Mouse (Mus musculus) heart, embryonic 14.5 days (tissue): ENCODE measurements around the gene Marveld3. TPM values are rescaled to one million over a fixed set of nuclear protein-coding genes. Genes with fewer than 3 reads are reported as not detected.

Experiments
- ATAC-seq: fragments of 200-750 bp; cut with Nextera tagmentation; 2 replicates; pipeline ENCODE4 v1.8.0; 2017; ENCODE audit warnings: low read depth, moderate TSS enrichment; ENCODE audit not compliant: insufficient number of reproducible peaks, insufficient read depth, low FRiP score
- H3K27ac ChIP-seq, 2 experiments: fragments of 200-500 bp in 1 of 2; fragments of 300-500 bp in 1 of 2; sonication (generic) in 1 of 2; replicated peaks in 1 of 2; 2 replicates each; pipeline ENCODE4 v1.5.1; 2012 to 2014; ENCODE audit warnings: low read depth in 2 of 2, low read length in 2 of 2, control low read depth in 1 of 2, mild to moderate bottlenecking in 1 of 2, mixed read lengths in 1 of 2; ENCODE audit not compliant: control insufficient read depth in 1 of 2, insufficient read depth in 1 of 2
- H3K27me3 ChIP-seq: fragments of 300-500 bp; sonication (generic); 2 replicates; pipeline ENCODE4 v1.6.1; 2014; ENCODE audit warnings: mild to moderate bottlenecking, low read length, control low read depth; ENCODE audit not compliant: control insufficient read depth, insufficient read depth
- H3K36me3 ChIP-seq: fragments of 300-500 bp; sonication (generic); 2 replicates; pipeline ENCODE4 v1.6.1; 2014; ENCODE audit warnings: mild to moderate bottlenecking, control low read depth, low read length, mixed read lengths; ENCODE audit not compliant: control insufficient read depth, insufficient read depth
- H3K4me1 ChIP-seq, 2 experiments: fragments of 200-500 bp in 1 of 2; fragments of 300-500 bp in 1 of 2; sonication (generic) in 1 of 2; 2 replicates each; pipeline ENCODE4 v1.6.1; 2012 to 2014; ENCODE audit warnings: low read length in 2 of 2, control low read depth in 1 of 2, mixed read lengths in 1 of 2; ENCODE audit not compliant: control insufficient read depth in 2 of 2, insufficient read depth in 2 of 2
- H3K4me2 ChIP-seq: fragments of 300-500 bp; sonication (generic); 2 replicates; pipeline ENCODE4 v1.6.1; 2014; ENCODE audit warnings: mild to moderate bottlenecking, low read length
- H3K4me3 ChIP-seq, 2 experiments: fragments of 200-500 bp in 1 of 2; fragments of 300-500 bp in 1 of 2; sonication (generic) in 1 of 2; 2 replicates each; pipeline ENCODE4 v1.5.1; 2012 to 2014; ENCODE audit warnings: low read length in 2 of 2, mild to moderate bottlenecking in 2 of 2, control low read depth in 1 of 2, low read depth in 1 of 2, moderate library complexity in 1 of 2; ENCODE audit not compliant: control insufficient read depth in 1 of 2, insufficient read depth in 1 of 2
- H3K9ac ChIP-seq: fragments of 300-500 bp; sonication (generic); 2 replicates; pipeline ENCODE4 v1.6.1; 2014; ENCODE audit warnings: mild to moderate bottlenecking, low read length
- H3K9me3 ChIP-seq: fragments of 300-500 bp; sonication (generic); 2 replicates; pipeline ENCODE4 v1.6.1; 2016; ENCODE audit warnings: low read length, control low read depth; ENCODE audit not compliant: control insufficient read depth
- WGBS: fragments of 180-500 bp; shearing (Covaris S2); extraction: QIAGEN DNeasy Blood & Tissue Kit; methylation state at CpG from one replicate; pipeline ENCODE4 v1.1.7; 2014; 5-methylcytosine and 5-hydroxymethylcytosine counted together
- polyA plus RNA-seq: library from polyadenylated mRNA; unstranded; fragments of >200 nt; fragmentation: Nextera tagmentation; extraction: Ambion mirVana; gene quantifications from 2 replicates; pipeline ENCODE4 v1.2.1, GENCODE M21; 2014

The Marveld3 gene
- polyA plus RNA-seq, 1 experiment from 2014 or later, result 0.51 TPM

GRCm38 (mm10) chr8:109948285-109948564 is 13.8 kb downstream of the Marveld3 start:
- Histone ChIP-seq H3K4me3 (peak overlapping the region; percentile 27), H3K4me1 (peaks cover 0 to 2% of the 10 kb centered on the region in 2 experiments; a peak in 2 of 4 replicates), H3K27me3 (peaks cover 26% of the 10 kb centered on the region), H3K9me3 (no peaks in the 10 kb centered on the region), H3K9ac (0 out of 2 replicates have a peak overlapping the region, but pooled peaks have one; percentile 14), H3K36me3 (0 out of 2 replicates have a peak, but pooled peaks cover 6% of the 10 kb centered on the region), H3K27ac (no peak overlapping the region), H3K4me2 (peak overlapping the region; percentile 69)
- no peak for ATAC-seq
- WGBS, result 7% methylated on average over 19 of the region's 19 CpGs

- no peaks in the 10 kb centered on the region for H3K9me3 ChIP-seq
- ATAC-seq, result no peak
- H3K4me3 ChIP-seq, result peak overlapping the region; percentile 27
- peak overlapping the region; percentile 69 for H3K4me2 ChIP-seq
- no peak overlapping the region for H3K27ac ChIP-seq
- 0 out of 2 replicates have a peak, but pooled peaks cover 6% of the 10 kb centered on the region for H3K36me3 ChIP-seq
- 0 out of 2 replicates have a peak overlapping the region, but pooled peaks have one; percentile 14 for H3K9ac ChIP-seq
- H3K27me3 ChIP-seq, result peaks cover 26% of the 10 kb centered on the region
- peaks cover 0 to 2% of the 10 kb centered on the region in 2 experiments; a peak in 2 of 4 replicates for H3K4me1 ChIP-seq
- 3% methylated on average over 26 of the region's 26 CpGs for whole genome bisulfite sequencing
These were observed 14.3 kb downstream of the Marveld3 start for GRCm38 (mm10) chr8:109947447-109948284.

- peaks cover 19% of the 10 kb centered on the region for H3K27me3 ChIP-seq
- peaks cover 2 to 3% of the 10 kb centered on the region in 2 experiments; a peak in 2 of 4 replicates for H3K4me1 ChIP-seq
- no peak overlapping the region for H3K4me3 ChIP-seq
- H3K9ac ChIP-seq, result no peak overlapping the region
- H3K4me2 ChIP-seq, result no peak overlapping the region
- no peak overlapping the region for H3K27ac ChIP-seq
- WGBS, result 82% methylated on average over 7 of the region's 7 CpGs
- H3K36me3 ChIP-seq, result 0 out of 2 replicates have a peak, but pooled peaks cover 6% of the 10 kb centered on the region
- H3K9me3 ChIP-seq, result no peaks in the 10 kb centered on the region
- no peak for ATAC-seq
These were observed 15.7 kb downstream of the Marveld3 start for GRCm38 (mm10) chr8:109946272-109946671.

- Histone ChIP-seq H3K36me3 (peaks cover 11% of the 10 kb centered on the region), H3K4me3 (no peak overlapping the region), H3K9me3 (no peaks in the 10 kb centered on the region), H3K4me2 (no peak overlapping the region), H3K27ac (no peak overlapping the region), H3K27me3 (peaks cover 19% of the 10 kb centered on the region), H3K9ac (no peak overlapping the region), H3K4me1 (peaks cover 2 to 3% of the 10 kb centered on the region in 2 experiments; a peak in 2 of 4 replicates)
- WGBS, result 82% methylated on average over 7 of the region's 7 CpGs
- no peak for ATAC-seq
These were observed 16.3 kb downstream of the Marveld3 start for GRCm38 (mm10) chr8:109945694-109946093.

GRCm38 (mm10) chr8:109945153-109945632 is 16.8 kb downstream of the Marveld3 start:
- H3K9me3 ChIP-seq, result no peaks in the 10 kb centered on the region
- no peak for ATAC-seq
- 54% methylated on average over 9 of the region's 9 CpGs for WGBS
- peaks cover 19% of the 10 kb centered on the region for H3K27me3 ChIP-seq
- no peak overlapping the region for H3K9ac ChIP-seq
- peaks cover 16% of the 10 kb centered on the region for H3K36me3 ChIP-seq
- H3K4me1 ChIP-seq, result peaks cover 2 to 3% of the 10 kb centered on the region in 2 experiments; a peak in 2 of 4 replicates
- no peak overlapping the region for H3K4me3 ChIP-seq
- H3K4me2 ChIP-seq, result no peak overlapping the region
- H3K27ac ChIP-seq, result no peak overlapping the region

GRCm38 (mm10) chr8:109941606-109942360 is 20.2 kb downstream of the Marveld3 start:
- H3K27ac ChIP-seq, result no peak overlapping the region
- no peak overlapping the region for H3K9ac ChIP-seq
- H3K27me3 ChIP-seq, result no peaks in the 10 kb centered on the region; the same call in 1 of the 2 replicates
- 0 out of 4 replicates have a peak, but pooled peaks cover 0 to 3% of the 10 kb centered on the region in 2 experiments for H3K4me1 ChIP-seq
- no peaks in the 10 kb centered on the region for H3K9me3 ChIP-seq
- H3K36me3 ChIP-seq, result peaks cover 34% of the 10 kb centered on the region
- WGBS, result 77% methylated on average over 2 of the region's 2 CpGs
- H3K4me3 ChIP-seq, result no peak overlapping the region
- no peak overlapping the region for H3K4me2 ChIP-seq
- no peak for ATAC-seq
